Mouse (Mus musculus): ENCODE measurements around the gene Tmem255a. TPM values are rescaled to one million over a fixed set of nuclear protein-coding genes. Genes with fewer than 3 reads are reported as not detected.
"Not testable (repeated sequence)": the region's sequence is repeated elsewhere in the genome, so short reads cannot be mapped to it uniquely, and the experiment has no call there.

Tmem255a gene
- polyA plus RNA-seq, 1 experiment: not detected

- Histone ChIP-seq H3K9me3 (replicated peaks; ENCODE audit: control insufficient read depth, insufficient read depth, low read length, poor library complexity, severe bottlenecking) (no peaks in the 10 kb centered on the region), H3K27ac (ENCODE audit: insufficient read depth, low read length) (no peak overlapping the region), H3K4me1 (ENCODE audit: control insufficient read depth, insufficient read depth, low read length) (peaks cover 2% of the 10 kb centered on the region), H3K36me3 (ENCODE audit: control insufficient read depth, insufficient read depth, low read length, poor library complexity, severe bottlenecking) (no peaks in the 10 kb centered on the region), H3K27me3 (ENCODE audit: control insufficient read depth, insufficient read depth, low read length, poor library complexity, severe bottlenecking) (no peaks in the 10 kb centered on the region), H3K9ac (ENCODE audit: low read depth, poor library complexity, severe bottlenecking) (peak overlapping the region; percentile 32), H3K4me3 (ENCODE audit: low read depth, low read length) (peak overlapping the region; percentile 71)
- TF ChIP-seq EP300 (IDR thresholded peaks at IDR 0.05; ENCODE audit: insufficient read depth, low read depth, low read length): no peak
- no peak for TF ChIP-seq POLR2A (IDR thresholded peaks at IDR 0.05; ENCODE audit: insufficient read depth, low read length)
- no peak for TF ChIP-seq CTCF (IDR thresholded peaks at IDR 0.05; ENCODE audit: low read depth, low read length)
These were observed 71.3 kb downstream of the Tmem255a start for GRCm38 (mm10) chrX:38180656-38181607.

GRCm38 (mm10) chrX:38179891-38180310 lies 72.3 kb downstream of the Tmem255a start:
- not testable (repeated sequence) for H3K36me3 ChIP-seq (ENCODE audit: control insufficient read depth, insufficient read depth, low read length, poor library complexity, severe bottlenecking); H3K9ac ChIP-seq (ENCODE audit: low read depth, poor library complexity, severe bottlenecking); H3K27me3 ChIP-seq (ENCODE audit: control insufficient read depth, insufficient read depth, low read length, poor library complexity, severe bottlenecking); H3K4me3 ChIP-seq (ENCODE audit: low read depth, low read length); H3K4me1 ChIP-seq (ENCODE audit: control insufficient read depth, insufficient read depth, low read length); H3K9me3 ChIP-seq (replicated peaks; ENCODE audit: control insufficient read depth, insufficient read depth, low read length, poor library complexity, severe bottlenecking); H3K27ac ChIP-seq (ENCODE audit: insufficient read depth, low read length)
- peak; percentile 10 for TF ChIP-seq CTCF (IDR thresholded peaks at IDR 0.05; ENCODE audit: low read depth, low read length)

- Histone ChIP-seq H3K9ac (ENCODE audit: low read depth, poor library complexity, severe bottlenecking) (no peak overlapping the region), H3K27me3 (ENCODE audit: control insufficient read depth, insufficient read depth, low read length, poor library complexity, severe bottlenecking) (no peaks in the 10 kb centered on the region), H3K9me3 (replicated peaks; ENCODE audit: control insufficient read depth, insufficient read depth, low read length, poor library complexity, severe bottlenecking) (no peaks in the 10 kb centered on the region), H3K36me3 (ENCODE audit: control insufficient read depth, insufficient read depth, low read length, poor library complexity, severe bottlenecking) (no peaks in the 10 kb centered on the region), H3K4me1 (ENCODE audit: control insufficient read depth, insufficient read depth, low read length) (no peaks in the 10 kb centered on the region), H3K4me3 (ENCODE audit: low read depth, low read length) (no peak overlapping the region), H3K27ac (ENCODE audit: insufficient read depth, low read length) (no peak overlapping the region)
- TF ChIP-seq POLR2A (IDR thresholded peaks at IDR 0.05; ENCODE audit: insufficient read depth, low read length) (no peak), CTCF (IDR thresholded peaks at IDR 0.05; ENCODE audit: low read depth, low read length) (no peak), EP300 (IDR thresholded peaks at IDR 0.05; ENCODE audit: insufficient read depth, low read depth, low read length) (no peak)
These were observed 85.6 kb downstream of the Tmem255a start for GRCm38 (mm10) chrX:38166592-38166991.

GRCm38 (mm10) chrX:38166064-38166463 lies 86.2 kb downstream of the Tmem255a start:
- no peak overlapping the region for H3K9ac ChIP-seq (ENCODE audit: low read depth, poor library complexity, severe bottlenecking)
- no peaks in the 10 kb centered on the region for H3K36me3 ChIP-seq (ENCODE audit: control insufficient read depth, insufficient read depth, low read length, poor library complexity, severe bottlenecking)
- no peak overlapping the region for H3K4me3 ChIP-seq (ENCODE audit: low read depth, low read length)
- H3K27ac ChIP-seq (ENCODE audit: insufficient read depth, low read length): no peak overlapping the region
- H3K27me3 ChIP-seq (ENCODE audit: control insufficient read depth, insufficient read depth, low read length, poor library complexity, severe bottlenecking): no peaks in the 10 kb centered on the region
- no peaks in the 10 kb centered on the region for H3K9me3 ChIP-seq (replicated peaks; ENCODE audit: control insufficient read depth, insufficient read depth, low read length, poor library complexity, severe bottlenecking)
- H3K4me1 ChIP-seq (ENCODE audit: control insufficient read depth, insufficient read depth, low read length): no peaks in the 10 kb centered on the region
- TF ChIP-seq EP300 (IDR thresholded peaks at IDR 0.05; ENCODE audit: insufficient read depth, low read depth, low read length): no peak
- TF ChIP-seq CTCF (IDR thresholded peaks at IDR 0.05; ENCODE audit: low read depth, low read length): no peak
- no peak for TF ChIP-seq POLR2A (IDR thresholded peaks at IDR 0.05; ENCODE audit: insufficient read depth, low read length)

- Histone ChIP-seq H3K27ac (ENCODE audit: insufficient read depth, low read length) (no peak overlapping the region), H3K27me3 (ENCODE audit: control insufficient read depth, insufficient read depth, low read length, poor library complexity, severe bottlenecking) (no peaks in the 10 kb centered on the region), H3K9ac (ENCODE audit: low read depth, poor library complexity, severe bottlenecking) (no peak overlapping the region), H3K9me3 (replicated peaks; ENCODE audit: control insufficient read depth, insufficient read depth, low read length, poor library complexity, severe bottlenecking) (no peaks in the 10 kb centered on the region), H3K4me1 (ENCODE audit: control insufficient read depth, insufficient read depth, low read length) (no peaks in the 10 kb centered on the region), H3K36me3 (ENCODE audit: control insufficient read depth, insufficient read depth, low read length, poor library complexity, severe bottlenecking) (no peaks in the 10 kb centered on the region), H3K4me3 (ENCODE audit: low read depth, low read length) (no peak overlapping the region)
- TF ChIP-seq POLR2A (IDR thresholded peaks at IDR 0.05; ENCODE audit: insufficient read depth, low read length) (no peak), CTCF (IDR thresholded peaks at IDR 0.05; ENCODE audit: low read depth, low read length) (no peak), EP300 (IDR thresholded peaks at IDR 0.05; ENCODE audit: insufficient read depth, low read depth, low read length) (no peak)
These were observed 86.9 kb downstream of the Tmem255a start for GRCm38 (mm10) chrX:38165315-38165714.

GRCm38 (mm10) chrX:38159097-38159496 lies 93.1 kb downstream of the Tmem255a start:
- TF ChIP-seq CTCF (IDR thresholded peaks at IDR 0.05; ENCODE audit: low read depth, low read length): no peak
- no peak for TF ChIP-seq POLR2A (IDR thresholded peaks at IDR 0.05; ENCODE audit: insufficient read depth, low read length)
- no peak for TF ChIP-seq EP300 (IDR thresholded peaks at IDR 0.05; ENCODE audit: insufficient read depth, low read depth, low read length)
- no peaks in the 10 kb centered on the region for H3K4me1 ChIP-seq (ENCODE audit: control insufficient read depth, insufficient read depth, low read length)
- no peaks in the 10 kb centered on the region for H3K9me3 ChIP-seq (replicated peaks; ENCODE audit: control insufficient read depth, insufficient read depth, low read length, poor library complexity, severe bottlenecking)
- no peaks in the 10 kb centered on the region for H3K27me3 ChIP-seq (ENCODE audit: control insufficient read depth, insufficient read depth, low read length, poor library complexity, severe bottlenecking)
- H3K27ac ChIP-seq (ENCODE audit: insufficient read depth, low read length): no peak overlapping the region
- no peak overlapping the region for H3K4me3 ChIP-seq (ENCODE audit: low read depth, low read length)
- no peaks in the 10 kb centered on the region for H3K36me3 ChIP-seq (ENCODE audit: control insufficient read depth, insufficient read depth, low read length, poor library complexity, severe bottlenecking)
- H3K9ac ChIP-seq (ENCODE audit: low read depth, poor library complexity, severe bottlenecking): no peak overlapping the region

Other genes with a start within 250 kb of the Tmem255a start
- not detected in 2 replicates for gene Btg1-ps1, start 233.6 kb downstream of the Tmem255a start, polyA plus RNA-seq (2011; ENCODE audit: insufficient read depth, insufficient read length, low read depth, missing spikeins)
- gene Btg1-ps2, start 209.3 kb downstream of the Tmem255a start, polyA plus RNA-seq (2011; ENCODE audit: insufficient read depth, insufficient read length, low read depth, missing spikeins): not detected in 2 replicates
- gene Rhox10, start 186.0 kb downstream of the Tmem255a start, polyA plus RNA-seq (2011; ENCODE audit: insufficient read depth, insufficient read length, low read depth, missing spikeins): not detected in 2 replicates
- not detected in 2 replicates for gene Rhox11, start 167.3 kb downstream of the Tmem255a start, polyA plus RNA-seq (2011; ENCODE audit: insufficient read depth, insufficient read length, low read depth, missing spikeins)
- not detected in 2 replicates for gene Rhox12, start 141.5 kb downstream of the Tmem255a start, polyA plus RNA-seq (2011; ENCODE audit: insufficient read depth, insufficient read length, low read depth, missing spikeins)
- 1.3 TPM in 1 of 2 replicates, not detected in the other for gene Rhox13, start 131.2 kb downstream of the Tmem255a start, polyA plus RNA-seq (2011; ENCODE audit: insufficient read depth, insufficient read length, low read depth, missing spikeins)
- 18.4 and 18.7 TPM in 2 replicates for gene Zbtb33, start 62.6 kb downstream of the Tmem255a start, polyA plus RNA-seq (2011; ENCODE audit: insufficient read depth, insufficient read length, low read depth, missing spikeins)
- not detected in 2 replicates for gene Atp1b4, start 63.7 kb upstream of the Tmem255a start, polyA plus RNA-seq (2011; ENCODE audit: insufficient read depth, insufficient read length, low read depth, missing spikeins)
- gene Lamp2, start 204.0 kb upstream of the Tmem255a start, polyA plus RNA-seq (2011; ENCODE audit: insufficient read depth, insufficient read length, low read depth, missing spikeins): 85.1 and 93.2 TPM in 2 replicates